Mouse (Mus musculus): Measurements from ENCODE around the gene Adra2c.

DNA sequence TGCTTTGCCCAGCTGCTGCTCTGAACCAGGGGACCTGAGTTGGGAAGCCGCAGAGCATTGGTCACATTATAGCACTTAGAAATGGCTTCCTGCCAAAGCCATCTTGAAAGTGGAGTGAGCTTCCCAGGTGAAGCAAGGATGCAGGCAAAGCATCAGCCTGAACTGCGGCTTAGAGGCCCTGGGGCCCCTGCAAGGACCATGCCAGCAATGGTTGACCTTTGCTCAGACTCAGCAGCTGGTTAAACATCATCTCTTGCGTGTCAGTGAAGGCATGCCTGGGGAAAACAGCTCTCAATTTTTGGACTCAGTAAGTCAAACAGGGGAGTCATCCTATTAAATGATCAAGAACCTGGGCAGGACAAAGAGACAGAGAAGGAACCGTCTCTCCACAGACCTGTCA lies 40.4 kb upstream of the Adra2c start:
- TF ChIP-seq CTCF (IDR thresholded peaks at IDR 0.05; ENCODE audit: control insufficient read depth, insufficient read depth, insufficient replicate concordance, low read depth, low read length) (no peak), POLR2A (IDR thresholded peaks at IDR 0.05; ENCODE audit: control insufficient read depth, low read depth, low read length) (no peak)

All from testis, adult 2 months (tissue).